Mouse (Mus musculus): ENCODE results near the gene Ilk. TPM values are rescaled to one million over a fixed set of nuclear protein-coding genes. Genes with fewer than 3 reads are reported as not detected.

The Ilk gene
- total and polyA plus RNA-seq, 3 experiments: 32.4 to 51.1 (median 42.6) TPM

DNA sequence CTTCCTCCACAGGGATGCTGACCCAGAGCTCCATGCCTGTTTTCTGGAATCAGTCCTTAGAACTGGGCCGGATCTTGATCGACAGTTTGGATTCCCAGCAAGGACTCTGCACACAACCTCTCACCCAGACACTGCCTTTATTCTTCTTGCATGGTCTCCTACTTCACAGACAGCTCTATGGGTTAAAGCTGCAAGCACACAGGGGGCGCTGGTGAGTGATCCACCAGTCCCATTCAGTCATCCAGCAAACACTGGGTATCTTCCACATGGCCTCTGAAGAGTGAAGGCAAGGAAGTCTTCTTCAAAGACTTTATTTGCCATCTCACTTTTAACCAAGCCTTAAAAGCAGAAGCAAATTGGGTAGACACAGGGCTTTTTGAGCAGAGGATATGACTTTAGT is 21.0 kb upstream of the Ilk start (continued):
- TF ChIP-seq MYC (IDR thresholded peaks at IDR 0.05; ENCODE audit: low read depth, low read length) (no peak), MAFK (IDR thresholded peaks at IDR 0.05; ENCODE audit: insufficient replicate concordance, low read length) (no peak), BHLHE40 (IDR thresholded peaks at IDR 0.05; ENCODE audit: low read depth, low read length) (no peak)

GRCm38 (mm10) chr7:105721916-105722315 is 14.5 kb upstream of the Ilk start:
- TF ChIP-seq MAFK (IDR thresholded peaks at IDR 0.05; ENCODE audit: insufficient replicate concordance, low read length) (no peak), UBTF (IDR thresholded peaks at IDR 0.05; ENCODE audit: low read depth, low read length) (no peak), SMC3 (IDR thresholded peaks at IDR 0.05; ENCODE audit: low read depth, low read length) (no peak), RCOR1 (conservative IDR thresholded peaks at IDR 0.05; ENCODE audit: low read depth, low read length) (no peak), CHD2 (IDR thresholded peaks at IDR 0.05; ENCODE audit: low read length) (no peak), ZMIZ1 (IDR thresholded peaks at IDR 0.05; ENCODE audit: low read depth, low read length) (no peak), MXI1 (IDR thresholded peaks at IDR 0.05; ENCODE audit: low read depth, low read length) (no peak), JUND (conservative IDR thresholded peaks at IDR 0.05; ENCODE audit: low read depth, low read length) (no peak), GABPA (IDR thresholded peaks at IDR 0.05; ENCODE audit: insufficient replicate concordance, low read depth, low read length) (no peak), JUN (IDR thresholded peaks at IDR 0.05; ENCODE audit: insufficient read depth, low read depth, low read length) (no peak), NELFE (IDR thresholded peaks at IDR 0.05; ENCODE audit: low read depth, low read length) (no peak), EP300 (IDR thresholded peaks at IDR 0.05; ENCODE audit: low read length) (no peak), USF1 (IDR thresholded peaks at IDR 0.05; ENCODE audit: low read depth, low read length) (no peak), NRF1 (IDR thresholded peaks at IDR 0.05; ENCODE audit: low read depth, low read length) (no peak), MAX (IDR thresholded peaks at IDR 0.05; ENCODE audit: low read length) (no peak), MYC (IDR thresholded peaks at IDR 0.05; ENCODE audit: low read depth, low read length) (no peak), ZNF384 (IDR thresholded peaks at IDR 0.05; ENCODE audit: low read depth, low read length) (no peak)
- H3K36me3 ChIP-seq (replicated peaks in 1 of 2; ENCODE audit: control insufficient read depth in 1 of 2, insufficient read depth in 1 of 2, low read length in 1 of 2): peaks cover 0 to 68% of the 10 kb centered on the region in 2 experiments
- no peak overlapping the region for H3K4me3 ChIP-seq (replicated peaks in 1 of 3; ENCODE audit: low read depth in 2 of 3, low read length in 2 of 3, poor library complexity in 1 of 3)
- in situ Hi-C loops (cut with MboI; ENCODE audit: low pct_ligation_motif_present, low pct_unique_long_range_greater_than_20kb, low sequenced_read_pairs): no loop called here
- peaks cover 0 to 3% of the 10 kb centered on the region in 2 experiments; a peak in 1 of 4 replicates for H3K4me1 ChIP-seq (ENCODE audit: control insufficient read depth in 1 of 2, insufficient read depth in 2 of 2)
- H3K79me2 ChIP-seq (replicated peaks; ENCODE audit: control insufficient read depth, extremely low read depth, insufficient read depth, poor library complexity, severe bottlenecking): no peaks in the 10 kb centered on the region
- no peaks in the 10 kb centered on the region for H3K27me3 ChIP-seq (replicated peaks)
- dilution Hi-C loops (cut with MboI; ENCODE audit: extremely low pct_ligation_motif_present, extremely low pct_unique_long_range_greater_than_20kb, low sequenced_read_pairs): no loop called here
- DNase-seq (ENCODE audit: extremely low read depth): no peak
- H3K9ac ChIP-seq (ENCODE audit: insufficient read depth, low read depth): no peak overlapping the region
- no peaks in the 10 kb centered on the region for H3K9me3 ChIP-seq (replicated peaks; ENCODE audit: low read length)
- no peak overlapping the region for H3K4me2 ChIP-seq (ENCODE audit: insufficient read depth, low read depth, poor library complexity, severe bottlenecking)
- no peak overlapping the region for H3K27ac ChIP-seq (ENCODE audit: insufficient read depth, low read depth)

Data from CH12.LX (cell line).